Mouse (Mus musculus) megakaryocyte-erythroid progenitor cell, adult 5 weeks (primary cell): ENCODE results near the gene Itpr2. TPM values are rescaled to one million over a fixed set of nuclear protein-coding genes. Genes with fewer than 3 reads are reported as not detected.

Experiments
- polyA plus RNA-seq: library from polyadenylated mRNA; stranded (reverse); fragments of >175 nt; gene quantifications from 2 replicates; pipeline ENCODE4 v1.2.3, GENCODE M21; 2012

Itpr2 gene
- 3.1 and 4.7 TPM in 2 replicates for polyA plus RNA-seq

GRCm38 (mm10) chr6:146501866-146502804 is at the start of gene Itpr2:
Gene Itpr2 (minus strand): TSS chr6:146502223.

Other genes starting within 250 kb of the Itpr2 start
- gene Fgfr1op2, start 75.0 kb upstream of the Itpr2 start, polyA plus RNA-seq = 95.5 and 103 TPM in 2 replicates
- 27.9 and 46.9 TPM in 2 replicates for gene Ints13, start 75.6 kb upstream of the Itpr2 start, polyA plus RNA-seq
- 6.0 and 9.6 TPM in 2 replicates for gene Med21, start 140.3 kb upstream of the Itpr2 start, polyA plus RNA-seq
- 44.3 and 64.3 TPM in 2 replicates for gene Tm7sf3, start 140.6 kb upstream of the Itpr2 start, polyA plus RNA-seq
- gene Stk38l, start 222.8 kb upstream of the Itpr2 start, polyA plus RNA-seq = 0.36 and 0.63 TPM in 2 replicates